Mouse (Mus musculus) embryonic fibroblast, embryonic 13.5 days (primary cell): ENCODE data around the gene Ugt1a7c. TPM values are rescaled to one million over a fixed set of nuclear protein-coding genes. Genes with fewer than 3 reads are reported as not detected.
"Not testable (repeated sequence)": the region's sequence is repeated elsewhere in the genome, so short reads cannot be mapped to it uniquely, and the experiment has no call there.

Experiments used
- H3K27ac ChIP-seq: 2 replicates; pipeline ENCODE4 v1.5.1; 2012; ENCODE audit warnings: low read length, control low read depth, inconsistent platforms; ENCODE audit not compliant: insufficient read depth
- H3K4me1 ChIP-seq: 2 replicates; pipeline ENCODE4 v1.6.1; 2011; ENCODE audit warnings: low read length; ENCODE audit not compliant: control insufficient read depth, insufficient read depth
- H3K4me3 ChIP-seq: 2 replicates; pipeline ENCODE4 v1.5.1; 2011; ENCODE audit warnings: mild to moderate bottlenecking, control low read depth, low read length; ENCODE audit not compliant: insufficient read depth
- CTCF ChIP-seq: IDR thresholded peaks from 2 replicates; pipeline ENCODE4 v1.5.1; 2011; ENCODE audit warnings: mild to moderate bottlenecking, control low read depth, low read length, moderate library complexity, borderline replicate concordance; ENCODE audit not compliant: insufficient read depth
- POLR2A ChIP-seq: IDR thresholded peaks from 2 replicates; pipeline ENCODE4 v1.6.1; 2011; ENCODE audit warnings: low read depth, mild to moderate bottlenecking, control low read depth, low read length, moderate library complexity
- polyA plus RNA-seq: library from polyadenylated mRNA; stranded (reverse); fragments of >200 nt; gene quantifications from 2 replicates; pipeline ENCODE4 v1.2.4, GENCODE M21; 2011; ENCODE audit warnings: low read depth; ENCODE audit not compliant: missing spikeins, insufficient read length

Ugt1a7c gene
- polyA plus RNA-seq, 1 experiment, result 8.0 TPM

GRCm38 (mm10) chr1:88215466-88216380 lies 120.9 kb downstream of the Ugt1a7c start:
- H3K4me1 ChIP-seq, result no peaks in the 10 kb centered on the region
- H3K27ac ChIP-seq, result no peak overlapping the region
- no peak for TF ChIP-seq CTCF
- TF ChIP-seq POLR2A, result no peak
- no peak overlapping the region for H3K4me3 ChIP-seq

- no peaks in the 10 kb centered on the region for H3K4me1 ChIP-seq
- no peak overlapping the region for H3K4me3 ChIP-seq
- H3K27ac ChIP-seq, result no peak overlapping the region
- TF ChIP-seq CTCF (no peak), POLR2A (no peak)
Observed at GRCm38 (mm10) chr1:88216551-88216950, 121.7 kb downstream of the Ugt1a7c start.

GRCm38 (mm10) chr1:88217144-88217543 lies 122.3 kb downstream of the Ugt1a7c start:
- H3K4me1 ChIP-seq, result no peaks in the 10 kb centered on the region
- TF ChIP-seq POLR2A, result no peak
- no peak overlapping the region for H3K27ac ChIP-seq
- no peak overlapping the region for H3K4me3 ChIP-seq

GRCm38 (mm10) chr1:88217576-88217975 lies 122.7 kb downstream of the Ugt1a7c start:
- TF ChIP-seq POLR2A (no peak), CTCF (no peak)
- Histone ChIP-seq H3K27ac (no peak overlapping the region), H3K4me1 (no peaks in the 10 kb centered on the region), H3K4me3 (no peak overlapping the region)

GRCm38 (mm10) chr1:88218051-88218450 lies 123.2 kb downstream of the Ugt1a7c start:
- H3K4me1 ChIP-seq, result no peaks in the 10 kb centered on the region
- TF ChIP-seq POLR2A, result no peak
- TF ChIP-seq CTCF, result no peak
- H3K27ac ChIP-seq, result no peak overlapping the region
- no peak overlapping the region for H3K4me3 ChIP-seq

GRCm38 (mm10) chr1:88218591-88218990 lies 123.7 kb downstream of the Ugt1a7c start:
- Histone ChIP-seq H3K27ac (no peak overlapping the region), H3K4me3 (no peak overlapping the region), H3K4me1 (no peaks in the 10 kb centered on the region)
- TF ChIP-seq POLR2A (no peak), CTCF (no peak)

GRCm38 (mm10) chr1:88219054-88219453 lies 124.2 kb downstream of the Ugt1a7c start:
- no peak for TF ChIP-seq POLR2A
- no peak for TF ChIP-seq CTCF
- Histone ChIP-seq H3K27ac (no peak overlapping the region), H3K4me1 (no peaks in the 10 kb centered on the region), H3K4me3 (no peak overlapping the region)

- Histone ChIP-seq H3K4me1 (no peaks in the 10 kb centered on the region), H3K27ac (no peak overlapping the region), H3K4me3 (no peak overlapping the region)
- TF ChIP-seq POLR2A (no peak), CTCF (no peak)
Observed at GRCm38 (mm10) chr1:88220336-88220735, 125.5 kb downstream of the Ugt1a7c start.

GRCm38 (mm10) chr1:88222216-88222615 lies 127.4 kb downstream of the Ugt1a7c start:
- no peak for TF ChIP-seq POLR2A
- Histone ChIP-seq H3K4me1 (no peaks in the 10 kb centered on the region), H3K27ac (no peak overlapping the region), H3K4me3 (no peak overlapping the region)

GRCm38 (mm10) chr1:88223011-88223515 lies 128.2 kb downstream of the Ugt1a7c start:
- H3K27ac ChIP-seq, H3K4me3 ChIP-seq, H3K4me1 ChIP-seq: not testable (repeated sequence)
